Mouse (Mus musculus) myocyte (in vitro differentiated cells): Measurements from ENCODE around the gene Mab21l3. TPM values are rescaled to one million over a fixed set of nuclear protein-coding genes. Genes with fewer than 3 reads are reported as not detected.

ENCODE experiments used
- H3K27me3 ChIP-seq: one replicate; pipeline ENCODE4 v1.6.1; 2011; ENCODE audit not compliant: control insufficient read depth, insufficient read depth, insufficient read length
- H3K36me3 ChIP-seq: one replicate; pipeline ENCODE4 v1.6.1; 2011; ENCODE audit not compliant: control insufficient read depth, insufficient read depth
- H3K4me2 ChIP-seq: one replicate; pipeline ENCODE4 v1.6.1; 2011; ENCODE audit warnings: low read depth, control low read depth
- H3K4me3 ChIP-seq: one replicate; pipeline ENCODE4 v1.5.1; 2011; ENCODE audit warnings: mild to moderate bottlenecking, control low read depth, moderate library complexity
- H3K79me2 ChIP-seq: one replicate; pipeline ENCODE4 v1.6.1; 2011; ENCODE audit not compliant: control insufficient read depth, insufficient read depth
- H3ac ChIP-seq: one replicate; pipeline ENCODE4 v1.6.1; 2011; ENCODE audit not compliant: control insufficient read depth, insufficient read length
- CEBPB ChIP-seq: IDR thresholded peaks from 2 replicates; pipeline ENCODE4 v1.6.1; 2011; ENCODE audit warnings: mild to moderate bottlenecking, moderate library complexity; ENCODE audit not compliant: poor library complexity, insufficient read depth, severe bottlenecking
- E2F4 ChIP-seq: IDR thresholded peaks from one replicate; pipeline ENCODE4 v1.6.1; 2011; ENCODE audit warnings: mild to moderate bottlenecking, control low read depth, moderate library complexity; ENCODE audit not compliant: insufficient read depth
- MAX ChIP-seq: IDR thresholded peaks from one replicate; pipeline ENCODE4 v1.6.1; 2011; ENCODE audit warnings: low read depth, mild to moderate bottlenecking, control low read depth
- MYOD1 ChIP-seq, 3 experiments: IDR thresholded peaks; one replicate each; pipeline ENCODE4 v1.6.1; 2011; ENCODE audit warnings: control low read depth in 2 of 3, low read depth in 2 of 3, mild to moderate bottlenecking in 2 of 3, moderate library complexity in 1 of 3; ENCODE audit not compliant: insufficient read length in 2 of 3, control insufficient read depth in 1 of 3
- MYOG ChIP-seq, 3 experiments: IDR thresholded peaks; one replicate each; pipeline ENCODE4 v1.6.1; 2011; ENCODE audit warnings: control low read depth in 2 of 3, low read depth in 2 of 3, mild to moderate bottlenecking in 2 of 3; ENCODE audit not compliant: insufficient read length in 2 of 3, control insufficient read depth in 1 of 3, insufficient read depth in 1 of 3
- POLR2A ChIP-seq: IDR thresholded peaks from one replicate; pipeline ENCODE4 v1.6.1; 2011; ENCODE audit warnings: low read depth, mild to moderate bottlenecking, control low read depth, moderate library complexity; ENCODE audit not compliant: insufficient read length
- POLR2AphosphoS2 ChIP-seq: IDR thresholded peaks from one replicate; pipeline ENCODE4 v1.6.1; 2011; ENCODE audit warnings: low read depth, control low read depth; ENCODE audit not compliant: insufficient read length
- REST ChIP-seq: IDR thresholded peaks from one replicate; pipeline ENCODE4 v1.6.1; 2011; ENCODE audit warnings: mild to moderate bottlenecking, control low read depth, moderate library complexity; ENCODE audit not compliant: insufficient read depth, insufficient read length
- SRF ChIP-seq: IDR thresholded peaks from one replicate; pipeline ENCODE4 v1.6.1; 2011; ENCODE audit warnings: low read depth; ENCODE audit not compliant: control insufficient read depth, insufficient read length
- TCF12 ChIP-seq: IDR thresholded peaks from one replicate; pipeline ENCODE4 v1.6.1; 2011; ENCODE audit warnings: mild to moderate bottlenecking, control low read depth; ENCODE audit not compliant: poor library complexity, insufficient read depth, severe bottlenecking
- TCF3 ChIP-seq: IDR thresholded peaks from one replicate; pipeline ENCODE4 v1.6.1; 2011; ENCODE audit warnings: low read depth, control low read depth; ENCODE audit not compliant: insufficient read length
- USF1 ChIP-seq: IDR thresholded peaks from one replicate; pipeline ENCODE4 v1.6.1; 2011; ENCODE audit warnings: low read depth, mild to moderate bottlenecking, control low read depth, moderate library complexity
- polyA plus RNA-seq: library from polyadenylated mRNA; unstranded; fragments of >200 nt; fragmentation: generic; extraction: Trizol; gene quantifications from one replicate; pipeline ENCODE4 v1.2.1, GENCODE M21; 2012; ENCODE audit warnings: missing spikeins

The Mab21l3 gene
- polyA plus RNA-seq, 1 experiment, result 0.85 TPM

DNA sequence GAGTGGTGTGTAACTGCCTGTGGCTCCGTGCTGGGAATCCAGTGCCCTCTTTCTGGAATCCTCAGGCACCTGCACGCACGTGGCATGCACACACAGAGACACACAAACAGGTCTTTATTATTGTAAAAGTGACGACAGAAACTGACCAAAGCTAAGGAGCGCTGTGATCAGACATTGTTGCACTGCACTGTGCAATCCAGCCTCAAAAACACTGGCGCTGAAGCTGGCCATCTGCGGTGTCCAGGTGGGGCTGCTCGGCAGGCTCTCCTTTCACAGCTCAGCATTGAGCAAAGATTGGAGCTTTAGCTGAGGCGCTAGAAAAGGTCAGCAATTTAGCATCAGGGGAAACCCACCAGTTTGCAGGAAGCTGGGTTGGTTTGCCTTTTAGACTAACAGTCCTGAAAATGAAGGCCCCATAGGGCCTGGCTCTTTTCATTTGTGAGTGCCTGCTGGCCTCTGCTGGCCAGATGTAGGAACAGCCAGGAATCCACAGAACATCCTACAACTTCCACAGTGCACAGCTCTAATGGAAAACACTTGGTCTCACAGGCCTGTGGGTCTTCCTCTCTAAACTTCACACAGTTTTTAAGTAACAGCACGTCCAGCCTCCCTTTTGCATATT, 36.3 kb downstream of the Mab21l3 start:
- Histone ChIP-seq H3K4me3 (no peak overlapping the region), H3K27me3 (peaks cover 11% of the 10 kb centered on the region), H3K4me2 (no peak overlapping the region), H3K79me2 (no peaks in the 10 kb centered on the region), H3K36me3 (no peaks in the 10 kb centered on the region), H3ac (no peak overlapping the region)
- TF ChIP-seq USF1 (no peak), POLR2AphosphoS2 (no peak), E2F4 (no peak), CEBPB (no peak), MYOG (IDR thresholded peaks at IDR 0.05; ENCODE audit: control insufficient read depth in 1 of 3, insufficient read depth in 1 of 3, insufficient read length in 2 of 3, low read depth in 2 of 3) (no peak), TCF3 (no peak), POLR2A (no peak), TCF12 (no peak), MYOD1 (IDR thresholded peaks at IDR 0.05; ENCODE audit: control insufficient read depth in 1 of 3, insufficient read length in 2 of 3, low read depth in 2 of 3) (no peak), SRF (no peak), MAX (no peak)

DNA sequence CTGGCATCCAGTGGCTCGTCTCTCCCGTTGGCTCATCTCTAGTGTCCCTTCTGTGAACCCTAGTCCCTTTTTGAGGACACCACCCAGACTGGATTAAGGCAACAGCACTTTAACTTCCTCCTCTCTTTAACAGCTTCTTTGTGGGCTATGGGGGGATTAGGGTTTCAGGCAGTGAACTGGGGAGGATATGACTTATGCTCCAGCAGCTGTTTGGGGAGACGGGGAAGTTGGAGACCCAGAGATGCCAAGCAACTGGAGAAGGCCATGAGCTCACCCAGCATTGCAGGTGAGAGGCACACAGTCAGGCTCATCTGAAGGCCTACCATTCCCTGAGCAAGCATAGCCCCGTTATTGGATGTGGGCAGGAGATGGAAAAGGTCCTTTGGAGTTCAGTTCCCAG, 36.8 kb downstream of the Mab21l3 start:
- TF ChIP-seq MYOD1 (IDR thresholded peaks at IDR 0.05; ENCODE audit: control insufficient read depth in 1 of 3, insufficient read length in 2 of 3, low read depth in 2 of 3) (peak in 2 of 3 experiments; percentile 57 to 64), MAX (no peak), MYOG (IDR thresholded peaks at IDR 0.05; ENCODE audit: control insufficient read depth in 1 of 3, insufficient read depth in 1 of 3, insufficient read length in 2 of 3, low read depth in 2 of 3) (peak in 1 of 3 experiments; percentile 28)
- Histone ChIP-seq H3K4me3 (no peak overlapping the region), H3ac (no peak overlapping the region), H3K27me3 (peaks cover 11% of the 10 kb centered on the region), H3K36me3 (no peaks in the 10 kb centered on the region), H3K4me2 (no peak overlapping the region), H3K79me2 (no peaks in the 10 kb centered on the region)

DNA sequence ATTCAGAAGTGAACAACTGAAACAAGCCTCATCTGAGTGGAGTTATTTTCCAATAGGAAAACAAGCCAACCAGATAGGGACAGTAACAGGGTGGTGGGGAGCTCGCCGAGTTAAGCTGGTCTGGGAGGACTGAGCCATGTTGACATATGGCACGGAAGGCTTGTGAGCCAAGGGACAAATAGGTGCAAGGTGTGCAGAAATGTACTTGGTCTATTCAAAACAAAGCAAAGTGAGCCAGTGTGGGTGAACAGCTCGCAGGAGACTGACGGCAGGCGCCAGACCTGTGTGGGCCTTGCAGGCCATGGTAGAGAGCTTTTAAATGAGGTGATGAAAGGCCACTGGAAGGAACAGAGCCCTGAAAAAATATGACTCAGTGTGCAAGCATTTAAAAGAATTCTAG, 41.1 kb downstream of the Mab21l3 start:
- Histone ChIP-seq H3K36me3 (no peaks in the 10 kb centered on the region), H3K4me2 (no peak overlapping the region), H3K79me2 (no peaks in the 10 kb centered on the region), H3K4me3 (no peak overlapping the region), H3ac (no peak overlapping the region), H3K27me3 (no peaks in the 10 kb centered on the region)
- TF ChIP-seq POLR2A (no peak), E2F4 (no peak), MYOD1 (IDR thresholded peaks at IDR 0.05; ENCODE audit: control insufficient read depth in 1 of 3, insufficient read length in 2 of 3, low read depth in 2 of 3) (no peak), REST (no peak), POLR2AphosphoS2 (no peak), MAX (no peak), TCF12 (no peak), TCF3 (no peak), SRF (no peak)

DNA sequence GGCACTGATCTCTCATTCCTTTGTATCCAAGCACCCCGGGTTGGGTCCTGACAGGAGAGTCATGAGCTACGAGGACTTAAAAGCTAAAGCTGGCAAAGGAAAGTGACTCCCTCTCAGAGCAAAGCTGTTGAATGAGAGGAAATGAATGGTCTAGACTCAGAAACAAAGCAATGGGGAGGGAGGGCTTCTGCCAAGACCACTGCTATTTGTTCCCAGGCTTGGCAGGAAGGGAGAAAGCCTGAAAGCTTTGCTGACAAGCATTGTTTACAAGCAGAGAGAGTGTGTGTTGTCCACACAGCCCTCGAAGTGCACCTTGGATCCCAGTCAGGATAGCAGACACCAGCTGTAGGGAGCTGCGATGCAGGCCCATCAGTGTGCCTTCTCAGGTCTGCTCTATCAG, 41.8 kb downstream of the Mab21l3 start:
- H3K4me2 ChIP-seq, result no peak overlapping the region
- TF ChIP-seq TCF3 (no peak), MAX (no peak), MYOG (IDR thresholded peaks at IDR 0.05; ENCODE audit: control insufficient read depth in 1 of 3, insufficient read depth in 1 of 3, insufficient read length in 2 of 3, low read depth in 2 of 3) (no peak), CEBPB (no peak), POLR2A (no peak), MYOD1 (IDR thresholded peaks at IDR 0.05; ENCODE audit: control insufficient read depth in 1 of 3, insufficient read length in 2 of 3, low read depth in 2 of 3) (no peak), REST (no peak), E2F4 (no peak), USF1 (no peak), POLR2AphosphoS2 (no peak), SRF (no peak), TCF12 (no peak)

DNA sequence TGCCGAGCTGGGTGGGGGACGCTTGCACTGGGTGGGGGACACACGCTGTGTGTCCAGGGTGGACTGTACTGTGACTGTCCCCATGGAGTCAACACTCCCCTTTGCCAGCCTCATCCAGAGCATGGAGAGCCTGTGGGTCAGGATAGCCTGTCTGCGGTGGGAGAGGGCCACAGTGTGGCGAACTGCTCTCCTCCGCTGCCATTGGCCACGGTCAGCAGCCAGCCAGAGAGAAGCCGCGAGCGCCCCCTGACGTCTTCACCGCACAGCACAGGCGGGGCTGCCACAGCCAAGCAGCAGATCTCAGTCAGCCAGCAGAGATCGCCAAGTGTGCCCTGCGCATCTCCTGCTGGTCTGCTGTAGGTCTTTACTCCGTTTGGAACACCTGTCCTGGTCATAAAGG, 42.6 kb downstream of the Mab21l3 start:
- TF ChIP-seq SRF (no peak), MAX (no peak), MYOG (IDR thresholded peaks at IDR 0.05; ENCODE audit: control insufficient read depth in 1 of 3, insufficient read depth in 1 of 3, insufficient read length in 2 of 3, low read depth in 2 of 3) (peak in 1 of 3 experiments; percentile 45)
- Histone ChIP-seq H3K27me3 (no peaks in the 10 kb centered on the region), H3K79me2 (no peaks in the 10 kb centered on the region), H3K36me3 (no peaks in the 10 kb centered on the region), H3ac (no peak overlapping the region), H3K4me3 (no peak overlapping the region), H3K4me2 (no peak overlapping the region)

More for the DNA sequence above, 41.8 kb downstream of the Mab21l3 start:
- Histone ChIP-seq H3ac (no peak overlapping the region), H3K27me3 (no peaks in the 10 kb centered on the region), H3K4me3 (no peak overlapping the region), H3K36me3 (no peaks in the 10 kb centered on the region), H3K79me2 (no peaks in the 10 kb centered on the region)
